Mouse (Mus musculus): ENCODE measurements around the gene Sigirr.

GRCm38 (mm10) chr7:141103161-141103560 lies 2.8 kb upstream of the Sigirr start:
- no peak for TF ChIP-seq CTCF (IDR thresholded peaks at IDR 0.05; ENCODE audit: borderline replicate concordance, insufficient read depth, low read length)
- no peak for TF ChIP-seq POLR2A (IDR thresholded peaks at IDR 0.05; ENCODE audit: low read depth, low read length)

Measured in embryonic fibroblast, embryonic 13.5 days (primary cell).